Mouse (Mus musculus) lung, embryonic 14.5 days (tissue): ENCODE measurements around the gene Basp1. TPM values are rescaled to one million over a fixed set of nuclear protein-coding genes. Genes with fewer than 3 reads are reported as not detected.
A peak's percentile ranks its signal among the peaks of the same experiment; 100 is the strongest.

Experiments
- ATAC-seq: fragments of 200-750 bp; cut with Nextera tagmentation; 2 replicates; pipeline ENCODE4 v1.8.0; 2017; ENCODE audit warnings: mild to moderate bottlenecking, moderate TSS enrichment, moderate library complexity; ENCODE audit not compliant: insufficient read depth
- DNase-seq: peaks from one replicate; pipeline ENCODE4 v3.0.0-alpha.2; 2015
- H3K27ac ChIP-seq: fragments of 300-500 bp; sonication (generic); 2 replicates; pipeline ENCODE4 v1.5.1; 2014; ENCODE audit warnings: low read depth, mild to moderate bottlenecking, moderate library complexity
- H3K27me3 ChIP-seq: fragments of 300-500 bp; sonication (generic); 2 replicates; pipeline ENCODE4 v1.6.1; 2014; ENCODE audit warnings: low read length, control low read depth; ENCODE audit not compliant: insufficient read depth
- H3K36me3 ChIP-seq: fragments of 300-500 bp; sonication (generic); 2 replicates; pipeline ENCODE4 v1.6.1; 2014; ENCODE audit warnings: control low read depth; ENCODE audit not compliant: insufficient read depth
- H3K4me1 ChIP-seq: fragments of 300-500 bp; sonication (generic); 2 replicates; pipeline ENCODE4 v1.6.1; 2014; ENCODE audit warnings: antibody characterized with exemption, control low read depth; ENCODE audit not compliant: insufficient read depth
- H3K4me2 ChIP-seq: fragments of 300-500 bp; sonication (generic); 2 replicates; pipeline ENCODE4 v1.6.1; 2014; ENCODE audit warnings: mild to moderate bottlenecking
- H3K4me3 ChIP-seq: fragments of 300-500 bp; sonication (generic); 2 replicates; pipeline ENCODE4 v1.5.1; 2014; ENCODE audit warnings: low read depth, low read length
- H3K9ac ChIP-seq: fragments of 300-500 bp; sonication (generic); 2 replicates; pipeline ENCODE4 v1.6.1; 2014
- H3K9me3 ChIP-seq: fragments of 300-500 bp; sonication (generic); 2 replicates; pipeline ENCODE4 v1.6.1; 2016; ENCODE audit warnings: low read depth, low read length, control low read depth
- CTCF ChIP-seq: IDR thresholded peaks from 2 replicates; pipeline ENCODE4 v1.5.1; 2016; ENCODE audit warnings: antibody characterized with exemption, low read depth
- WGBS: fragments of 180-500 bp; shearing (Covaris S2); extraction: QIAGEN DNeasy Blood & Tissue Kit; methylation state at CpG from one replicate; pipeline ENCODE4 v1.1.7; 2014; 5-methylcytosine and 5-hydroxymethylcytosine counted together
- polyA plus RNA-seq: library from polyadenylated mRNA; unstranded; fragments of >200 nt; fragmentation: Nextera tagmentation; extraction: Ambion mirVana; gene quantifications from 2 replicates; pipeline ENCODE4 v1.2.1, GENCODE M21; 2014

The Basp1 gene
- polyA plus RNA-seq, 1 experiment from 2014 or later, result 37.8 TPM

DNA sequence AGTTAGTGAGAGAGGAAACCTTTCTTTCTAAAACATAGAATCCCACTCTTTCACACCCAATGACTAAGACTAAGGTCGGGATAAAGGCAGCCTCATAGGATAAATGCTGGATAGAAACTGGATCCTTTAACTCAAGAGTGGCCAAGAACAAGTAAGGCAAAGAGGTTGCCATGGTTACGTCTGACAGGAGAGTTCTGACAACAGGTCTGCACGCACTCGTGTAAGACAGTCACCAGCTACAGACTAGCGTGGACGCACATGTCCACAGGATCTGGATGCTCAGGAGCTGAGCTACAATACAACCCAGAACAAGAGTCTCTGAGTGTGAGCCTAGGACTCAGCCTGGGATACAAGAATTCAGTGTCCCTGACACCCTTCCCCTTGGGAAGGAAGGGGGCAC is 26.0 kb downstream of the Basp1 start:
- Histone ChIP-seq H3K4me2 (no peak overlapping the region), H3K27ac (no peak overlapping the region), H3K36me3 (peaks cover 7% of the 10 kb centered on the region), H3K27me3 (no peaks in the 10 kb centered on the region), H3K9me3 (no peaks in the 10 kb centered on the region), H3K4me3 (no peak overlapping the region), H3K9ac (no peak overlapping the region), H3K4me1 (no peaks in the 10 kb centered on the region)
- DNase-seq (no peak), ATAC-seq (no peak)
- 65% methylated on average over 6 of the region's 6 CpGs for WGBS
- TF ChIP-seq CTCF, result no peak

DNA sequence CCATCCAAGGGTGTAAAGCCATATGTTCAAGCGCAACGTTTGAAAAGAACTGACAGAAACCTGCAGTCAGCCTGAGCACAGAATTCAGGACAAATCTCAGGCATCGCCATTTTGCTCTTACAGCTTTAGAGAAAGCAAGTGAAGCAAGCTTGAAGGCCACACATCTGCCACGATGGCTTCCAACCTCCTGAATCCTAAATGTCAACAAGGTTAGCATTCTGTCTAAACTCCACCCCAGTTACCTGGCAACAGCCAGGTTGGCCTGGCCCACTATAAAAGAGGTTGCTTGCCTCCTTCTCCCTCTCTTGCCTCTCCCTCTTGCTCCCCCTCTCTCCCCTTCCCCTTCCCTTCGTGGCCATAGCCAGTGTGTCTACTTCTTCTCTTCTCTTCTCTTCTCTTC is 33.5 kb downstream of the Basp1 start:
- H3K9me3 ChIP-seq, result no peaks in the 10 kb centered on the region
- no peaks in the 10 kb centered on the region for H3K27me3 ChIP-seq
- H3K9ac ChIP-seq, result no peak overlapping the region
- no peaks in the 10 kb centered on the region for H3K4me1 ChIP-seq
- no peak overlapping the region for H3K4me3 ChIP-seq
- DNase-seq (no peak), ATAC-seq (no peak)
- no peak overlapping the region for H3K27ac ChIP-seq
- peaks cover 3% of the 10 kb centered on the region; the same call in 1 of the 2 replicates for H3K36me3 ChIP-seq
- no peak for TF ChIP-seq CTCF
- no peak overlapping the region for H3K4me2 ChIP-seq
- 70% methylated on average over 5 of the region's 5 CpGs for WGBS

DNA sequence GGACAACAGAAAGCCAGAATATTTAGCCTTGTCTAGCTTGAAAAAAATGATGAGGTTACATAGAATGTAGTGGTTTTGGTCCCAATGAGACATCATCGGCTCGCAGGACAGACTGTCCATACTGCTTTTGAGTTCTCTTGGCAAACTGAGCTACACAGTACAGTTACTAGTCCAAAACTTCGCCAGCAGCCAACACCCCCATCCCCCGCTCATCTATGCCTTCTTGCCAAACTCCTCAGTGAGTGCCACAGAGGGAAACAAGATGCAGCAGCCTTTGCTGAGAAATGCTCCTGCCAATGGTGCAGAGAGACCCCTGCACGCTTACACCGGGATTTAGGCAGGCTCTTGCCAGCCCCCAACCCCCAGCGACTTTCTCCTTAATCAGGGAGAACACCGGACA is 34.9 kb downstream of the Basp1 start:
- peaks cover 3% of the 10 kb centered on the region; the same call in 1 of the 2 replicates for H3K36me3 ChIP-seq
- no peaks in the 10 kb centered on the region for H3K9me3 ChIP-seq
- 84% methylated on average over 8 of the region's 8 CpGs for WGBS
- no peaks in the 10 kb centered on the region for H3K4me1 ChIP-seq
- no peak overlapping the region for H3K9ac ChIP-seq
- no peak overlapping the region for H3K27ac ChIP-seq
- no peak for TF ChIP-seq CTCF
- DNase-seq (peak; percentile 50), ATAC-seq (peak; percentile 25; the same call in 1 of the 2 replicates)
- H3K4me2 ChIP-seq, result no peak overlapping the region
- H3K4me3 ChIP-seq, result no peak overlapping the region
- no peaks in the 10 kb centered on the region for H3K27me3 ChIP-seq

DNA sequence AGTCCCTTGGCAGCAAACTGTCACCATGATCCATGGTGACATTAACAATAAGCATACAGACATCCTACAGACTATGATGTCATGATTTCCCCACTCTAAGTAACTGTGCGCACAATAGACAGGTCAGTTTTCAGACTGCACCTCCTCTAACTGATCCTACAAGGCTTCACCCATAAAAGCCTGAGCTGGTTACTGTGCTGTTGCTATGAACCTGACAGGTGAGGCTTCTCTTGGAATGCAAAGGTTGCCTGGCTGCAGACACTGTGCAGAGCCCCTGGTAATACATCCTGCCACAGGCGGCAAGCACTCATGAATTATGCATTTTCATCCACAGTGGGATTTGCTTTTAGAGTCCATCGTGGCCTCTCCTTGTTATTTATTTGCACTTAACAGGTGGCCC is 36.6 kb downstream of the Basp1 start:
- WGBS, result 57% methylated on average over 3 of the region's 3 CpGs
- ATAC-seq (peak; percentile 33; the same call in 1 of the 2 replicates), DNase-seq (no peak)
- H3K27me3 ChIP-seq, result no peaks in the 10 kb centered on the region
- no peaks in the 10 kb centered on the region for H3K9me3 ChIP-seq
- H3K27ac ChIP-seq, result no peak overlapping the region
- no peak for TF ChIP-seq CTCF
- no peaks in the 10 kb centered on the region for H3K36me3 ChIP-seq
- no peak overlapping the region for H3K4me3 ChIP-seq
- no peaks in the 10 kb centered on the region for H3K4me1 ChIP-seq
- H3K9ac ChIP-seq, result no peak overlapping the region
- no peak overlapping the region for H3K4me2 ChIP-seq

DNA sequence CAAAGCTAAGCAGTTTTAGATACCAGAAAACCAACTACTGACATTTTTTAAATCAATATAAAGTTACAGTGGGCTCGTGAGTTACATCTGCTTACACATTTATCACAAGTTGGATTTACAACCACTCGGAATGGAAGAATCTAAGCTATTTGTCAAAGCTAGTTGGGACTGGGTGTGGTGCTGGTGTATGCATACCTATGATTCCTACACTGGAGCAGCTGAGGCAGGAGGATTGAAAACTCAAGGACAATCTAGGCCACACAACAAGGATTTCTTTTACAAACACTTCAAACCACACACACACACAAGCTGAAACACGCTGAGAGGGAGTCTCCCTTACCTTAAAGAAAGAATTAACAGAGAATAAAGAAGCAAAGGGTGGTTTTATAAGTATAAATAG is 40.1 kb downstream of the Basp1 start:
- H3K4me1 ChIP-seq, result no peaks in the 10 kb centered on the region
- WGBS, result 63% methylated on average over 3 of the region's 3 CpGs
- H3K9ac ChIP-seq, result no peak overlapping the region
- H3K27ac ChIP-seq, result no peak overlapping the region
- H3K4me2 ChIP-seq, result no peak overlapping the region
- ATAC-seq (no peak), DNase-seq (no peak)
- H3K4me3 ChIP-seq, result no peak overlapping the region
- H3K27me3 ChIP-seq, result no peaks in the 10 kb centered on the region
- no peak for TF ChIP-seq CTCF
- H3K9me3 ChIP-seq, result no peaks in the 10 kb centered on the region
- no peaks in the 10 kb centered on the region for H3K36me3 ChIP-seq

DNA sequence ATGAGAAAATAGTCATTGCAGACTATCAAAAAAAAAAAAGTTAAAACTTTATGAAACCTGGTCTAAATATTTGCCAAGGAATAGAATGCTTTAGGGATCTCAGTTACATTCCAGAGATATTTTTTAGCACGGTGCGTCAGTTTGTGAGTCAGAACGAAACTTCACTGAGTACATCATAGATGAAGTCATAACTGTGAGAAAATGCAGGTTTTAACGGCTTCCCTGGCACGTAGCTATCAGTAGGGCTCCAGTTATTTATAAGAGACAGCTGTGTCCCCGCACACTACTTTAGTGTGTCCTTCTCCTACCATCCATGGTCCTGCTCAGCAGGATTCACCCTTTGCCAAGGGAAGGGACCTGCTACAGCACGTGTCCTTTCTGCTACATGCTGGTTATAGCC is 44.0 kb downstream of the Basp1 start:
- no peak for DNase-seq
- Histone ChIP-seq H3K27ac (no peak overlapping the region), H3K27me3 (no peaks in the 10 kb centered on the region), H3K9ac (no peak overlapping the region), H3K4me1 (no peaks in the 10 kb centered on the region), H3K4me2 (no peak overlapping the region), H3K36me3 (peaks cover 3% of the 10 kb centered on the region; the same call in 1 of the 2 replicates), H3K4me3 (no peak overlapping the region), H3K9me3 (no peaks in the 10 kb centered on the region; the same call in 1 of the 2 replicates)
- WGBS, result 61% methylated on average over 7 of the region's 7 CpGs
- no peak for ATAC-seq
- no peak for TF ChIP-seq CTCF

DNA sequence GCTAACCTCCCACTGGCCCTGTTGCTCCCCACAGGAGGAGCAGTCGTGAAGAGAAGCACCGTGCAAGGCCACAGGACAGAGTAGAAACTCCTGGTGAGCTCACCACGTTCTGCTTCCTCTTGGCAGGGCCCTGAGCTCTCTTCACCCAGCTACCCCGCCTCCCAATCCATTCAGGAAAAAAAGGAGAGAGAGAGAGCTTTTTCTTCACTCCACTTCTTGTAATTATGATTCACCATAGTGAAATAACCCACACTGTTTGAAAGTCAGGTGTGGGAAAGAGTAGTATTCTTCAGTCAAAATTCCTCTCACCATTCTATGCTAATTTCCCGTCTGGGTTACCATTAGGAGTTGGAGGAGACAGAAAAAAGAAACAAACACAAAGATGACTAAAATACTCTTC is 48.1 kb downstream of the Basp1 start:
- WGBS, result 44% methylated on average over 5 of the region's 5 CpGs
- no peaks in the 10 kb centered on the region for H3K4me1 ChIP-seq
- H3K27me3 ChIP-seq, result no peaks in the 10 kb centered on the region
- no peaks in the 10 kb centered on the region; the same call in 1 of the 2 replicates for H3K9me3 ChIP-seq
- H3K27ac ChIP-seq, result no peak overlapping the region
- no peak for DNase-seq
- no peak overlapping the region for H3K4me3 ChIP-seq
- no peak for ATAC-seq
- no peak overlapping the region for H3K9ac ChIP-seq
- H3K4me2 ChIP-seq, result no peak overlapping the region
- TF ChIP-seq CTCF, result no peak
- H3K36me3 ChIP-seq, result peaks cover 14% of the 10 kb centered on the region
